Mouse (Mus musculus) liver, adult 10 weeks (tissue): ENCODE measurements around the gene Dtx3. TPM values are rescaled to one million over a fixed set of nuclear protein-coding genes. Genes with fewer than 3 reads are reported as not detected.

Source experiments
- polyA plus RNA-seq: library from polyadenylated mRNA; stranded (reverse); fragments of 350-450 nt; fragmentation: Illumina TruSeq; extraction: RNeasy Lipid Tissue Mini Kit (QIAGEN cat#74804); gene quantifications from one replicate; pipeline ENCODE4 v1.2.3, GENCODE M21; 2014; ENCODE audit warnings: low read depth, low replicate concordance

The Dtx3 gene
- polyA plus RNA-seq = 0.64 TPM

DNA sequence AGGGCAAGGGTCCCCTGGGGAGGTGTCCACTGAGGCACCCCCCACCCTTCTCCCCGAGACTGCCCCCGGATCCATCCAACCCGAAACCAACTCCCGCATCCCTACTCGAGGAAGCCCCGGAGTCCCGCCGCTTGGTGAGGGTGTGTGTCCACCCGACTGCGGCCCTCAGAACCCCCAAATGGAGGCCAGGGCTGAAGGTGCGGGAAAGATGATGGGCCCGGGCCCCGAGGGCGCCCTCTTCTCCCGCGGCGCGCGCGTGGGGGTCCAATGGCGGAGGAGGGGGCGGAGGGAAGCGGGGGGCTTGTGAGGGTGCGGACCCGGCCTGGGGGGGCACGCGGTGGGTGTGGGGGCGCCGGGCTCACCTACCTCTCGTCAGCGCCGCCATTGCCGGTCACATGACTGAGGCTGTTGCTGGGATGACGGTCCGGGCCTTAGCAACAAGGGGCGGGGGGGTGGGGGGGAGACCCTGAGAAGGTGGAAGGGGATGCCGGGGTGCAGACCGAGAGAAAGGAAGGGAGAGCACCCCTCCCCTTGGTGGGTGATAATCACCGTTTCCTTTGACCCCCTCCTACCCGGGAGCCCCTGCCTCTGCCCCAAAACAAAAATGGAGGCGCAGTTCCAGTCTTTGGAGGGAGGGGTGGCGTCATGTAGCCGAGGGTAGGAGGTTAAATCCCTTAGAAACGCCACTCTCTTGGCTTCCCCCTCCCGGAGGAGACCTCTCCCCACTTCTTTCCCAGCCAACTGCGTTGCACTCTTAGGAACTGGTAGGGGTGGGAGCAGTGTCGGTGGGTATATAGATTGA is at the start of gene Dtx3:
TSS of gene Dtx3 (minus strand) at position 401 of the 802 bp plus-strand sequence.

DNA sequence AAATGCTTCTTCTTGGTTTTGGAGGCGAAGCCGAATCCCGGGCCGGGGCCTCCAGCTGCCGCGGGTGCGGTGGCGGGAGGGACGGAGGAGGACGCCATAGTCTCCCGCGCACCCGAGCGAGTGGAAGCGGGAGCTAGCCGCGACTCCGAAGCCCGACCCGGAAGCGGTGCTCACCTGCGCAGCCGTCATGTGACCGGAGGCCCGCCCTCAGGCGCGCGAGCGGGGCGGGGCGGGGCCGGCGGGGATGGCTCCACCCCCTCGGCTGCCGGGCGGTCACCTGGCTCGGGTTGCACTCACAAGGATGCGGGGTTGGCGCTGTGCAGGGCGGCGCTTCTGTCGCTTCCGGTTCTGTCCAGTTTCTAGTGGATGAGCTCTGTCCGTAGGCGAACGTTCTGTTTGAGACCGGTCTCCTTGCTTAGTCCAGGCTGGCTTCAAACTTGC is 15.9 kb upstream of the Dtx3 start, which contains the start of gene Pip4k2c:
TSS of gene Pip4k2c (minus strand) at position 172 of the 441 bp plus-strand sequence.

DNA sequence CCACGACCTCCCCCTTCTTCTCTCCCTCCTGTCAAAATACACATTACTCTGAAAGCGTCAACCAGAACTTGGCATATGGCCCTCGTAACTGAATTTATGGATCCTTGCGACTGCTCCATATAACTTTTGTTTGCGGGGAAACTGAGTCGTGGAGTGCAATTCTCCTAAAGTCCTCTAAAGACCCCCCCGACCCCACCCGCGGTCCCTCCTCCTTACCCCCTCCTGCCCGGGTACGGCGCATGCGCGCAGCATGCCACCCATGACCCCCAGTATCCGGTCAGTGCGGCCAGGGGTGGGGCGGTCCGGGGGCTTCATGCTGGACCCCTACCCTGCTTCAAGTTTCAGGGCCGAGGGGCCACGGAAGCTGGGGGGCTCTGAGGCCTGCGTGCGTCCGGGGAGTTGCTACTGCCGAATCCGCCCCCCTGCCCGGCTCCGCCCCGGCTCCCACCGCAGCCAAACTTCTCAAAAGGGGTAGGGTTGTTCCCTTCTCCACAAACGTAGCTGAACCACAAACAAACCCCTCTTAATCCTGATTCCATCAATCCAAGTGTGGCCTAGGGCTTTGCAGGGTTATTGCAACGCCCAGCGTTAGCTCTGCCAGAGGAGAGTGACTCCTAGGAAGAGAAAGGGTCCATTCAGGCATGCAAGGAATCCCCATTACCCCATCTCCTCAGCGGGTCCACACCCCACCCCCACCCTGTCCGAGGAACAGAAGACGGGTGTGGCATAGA is 5.7 kb downstream of the Dtx3 start, which contains the start of gene Arhgef25:
TSS of gene Arhgef25 (minus strand) at position 433 of the 731 bp plus-strand sequence.

DNA sequence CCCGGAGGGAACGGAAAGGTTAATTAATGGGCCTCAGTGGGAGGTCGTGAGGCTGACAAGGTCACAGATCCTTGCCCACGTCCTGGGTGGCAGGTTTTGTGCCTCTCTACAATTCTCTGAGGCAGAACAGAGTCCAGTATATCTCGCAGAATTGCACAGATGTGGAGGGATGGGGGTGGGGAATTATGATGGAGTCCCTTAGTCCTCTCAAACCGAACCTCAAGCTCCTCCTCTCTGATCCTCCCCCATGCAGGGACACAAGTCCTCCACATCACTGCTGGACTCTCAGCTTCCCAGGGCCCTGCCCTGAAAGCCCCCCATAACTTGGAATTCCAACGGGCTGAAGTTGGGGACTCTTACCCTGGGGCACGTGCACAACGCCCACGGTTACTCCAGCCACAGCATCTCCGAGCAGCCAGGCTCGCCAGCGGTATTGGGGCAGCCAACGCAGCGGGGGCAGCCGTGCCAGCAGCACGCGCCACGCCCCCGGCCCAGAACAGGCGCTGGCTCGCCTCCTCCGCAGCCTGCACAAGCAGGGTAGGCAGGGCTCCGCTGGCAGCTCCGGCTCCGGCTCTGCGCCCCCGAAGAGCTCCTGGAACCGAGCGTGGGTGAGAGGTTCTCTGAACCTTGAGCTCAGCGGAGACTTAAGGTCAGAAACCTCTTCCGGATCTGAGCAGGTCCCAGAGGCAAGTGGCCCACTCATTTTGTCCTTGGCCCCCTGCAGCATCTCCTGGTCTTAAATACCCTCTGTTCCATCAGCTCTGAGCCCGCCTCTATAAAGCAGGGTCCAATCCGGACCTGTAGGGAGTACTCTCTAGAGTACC is 15.4 kb downstream of the Dtx3 start, which contains the start of gene Slc26a10:
TSS of gene Slc26a10 (minus strand) at position 775 of the 824 bp plus-strand sequence.

DNA sequence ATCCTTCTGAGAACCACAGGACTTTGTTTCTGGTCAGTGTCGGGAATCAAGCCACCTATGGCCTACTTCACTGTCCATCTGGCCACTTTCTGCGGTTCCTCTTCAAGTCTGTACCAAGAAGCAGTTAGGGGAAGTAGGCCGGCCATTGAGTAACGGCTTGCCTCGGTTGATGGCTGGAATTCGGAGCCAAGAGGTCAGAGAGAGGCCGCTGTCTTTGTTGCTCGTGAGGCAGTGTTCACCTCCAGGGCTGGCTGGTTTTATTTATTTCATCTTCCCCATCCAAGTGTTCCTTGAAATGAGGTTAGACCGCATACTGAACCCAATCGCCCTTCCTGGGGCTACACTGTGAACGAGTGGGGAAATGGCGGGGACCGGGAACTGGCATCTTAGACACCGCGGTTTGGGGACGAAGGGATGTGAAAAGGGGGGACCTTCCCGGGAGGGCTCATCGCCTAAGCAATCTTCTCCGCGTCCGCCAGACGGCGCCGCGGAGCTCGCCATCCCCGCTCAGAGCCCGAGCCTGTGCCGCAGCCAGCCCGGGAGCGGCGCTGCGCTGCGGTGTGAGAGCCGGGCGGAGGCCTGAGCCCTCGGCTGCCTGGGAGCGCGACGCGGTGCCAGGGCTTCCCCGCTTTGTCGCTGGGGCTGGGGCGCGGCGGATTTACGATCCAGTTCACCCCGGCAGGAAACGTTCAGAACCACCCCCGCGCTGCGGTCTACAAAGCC is 30.7 kb downstream of the Dtx3 start, which contains the start of gene B4galnt1:
TSS of gene B4galnt1 (plus strand) at position 595 of the 723 bp plus-strand sequence.

Other genes with a start within 250 kb of the Dtx3 start
- gene Ctdsp2, start 217.0 kb downstream of the Dtx3 start, polyA plus RNA-seq = 9.4 TPM
- not detected for gene Avil, start 195.0 kb downstream of the Dtx3 start, polyA plus RNA-seq
- 10.8 TPM for gene Tsfm, start 164.9 kb downstream of the Dtx3 start, polyA plus RNA-seq
- gene Mettl1, start 154.3 kb downstream of the Dtx3 start, polyA plus RNA-seq = 3.3 TPM
- gene Eef1akmt3, start 154.2 kb downstream of the Dtx3 start, polyA plus RNA-seq = not detected
- not detected for gene Cyp27b1, start 147.5 kb downstream of the Dtx3 start, polyA plus RNA-seq
- gene March9, start 135.5 kb downstream of the Dtx3 start, polyA plus RNA-seq = not detected
- 18.1 TPM for gene Cdk4, start 132.2 kb downstream of the Dtx3 start, polyA plus RNA-seq
- gene Tspan31, start 125.5 kb downstream of the Dtx3 start, polyA plus RNA-seq = 166 TPM
- not detected for gene Agap2, start 120.4 kb downstream of the Dtx3 start, polyA plus RNA-seq
- 25.1 TPM for gene Os9, start 74.6 kb downstream of the Dtx3 start, polyA plus RNA-seq
- 5.3 TPM for gene B4galnt1, start 30.5 kb downstream of the Dtx3 start, polyA plus RNA-seq
- 1.7 TPM for gene Slc26a10, start 15.1 kb downstream of the Dtx3 start, polyA plus RNA-seq
- gene Arhgef25, start 5.6 kb downstream of the Dtx3 start, polyA plus RNA-seq = 1.2 TPM
- gene Pip4k2c, start 15.9 kb upstream of the Dtx3 start, polyA plus RNA-seq = 5.8 TPM
- gene Kif5a, start 67.6 kb upstream of the Dtx3 start, polyA plus RNA-seq = 0.13 TPM
- 20.1 TPM for gene Dctn2, start 70.6 kb upstream of the Dtx3 start, polyA plus RNA-seq
- gene Mbd6, start 93.3 kb upstream of the Dtx3 start, polyA plus RNA-seq = 1.9 TPM
- 13.9 TPM for gene Mars, start 116.1 kb upstream of the Dtx3 start, polyA plus RNA-seq
- 0.29 TPM for gene Arhgap9, start 126.2 kb upstream of the Dtx3 start, polyA plus RNA-seq
- gene Gli1, start 146.2 kb upstream of the Dtx3 start, polyA plus RNA-seq = not detected
- 8.0 TPM for gene Inhbe, start 158.7 kb upstream of the Dtx3 start, polyA plus RNA-seq
- 29.8 TPM for gene Inhbc, start 174.7 kb upstream of the Dtx3 start, polyA plus RNA-seq
- gene R3hdm2, start 184.6 kb upstream of the Dtx3 start, polyA plus RNA-seq = 121 TPM